ENCODE assay signal across 16 mouse cellular contexts in the genomic region with DNA sequence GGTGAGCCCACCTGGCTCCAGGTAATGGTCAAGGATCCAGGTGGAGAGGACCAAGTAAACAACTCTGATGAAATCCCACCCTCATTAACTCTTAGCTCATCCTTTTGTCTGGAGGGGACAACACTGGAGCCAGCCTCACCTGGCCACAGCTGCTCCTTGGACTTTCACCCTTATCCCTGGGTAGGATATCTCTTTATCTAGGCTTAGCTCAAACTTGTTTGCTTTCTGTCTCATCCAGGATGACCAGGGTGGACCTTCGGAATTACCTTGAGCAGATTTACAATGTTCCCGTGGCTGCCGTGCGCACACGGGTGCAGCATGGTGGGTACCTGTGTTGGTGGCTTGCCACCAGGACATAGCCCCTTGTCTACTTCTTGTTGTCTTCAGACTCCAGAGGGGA. TPM values are rescaled to one million over a fixed set of nuclear protein-coding genes. Genes with fewer than 3 reads are reported as not detected.
A peak's percentile ranks its signal among the peaks of the same experiment; 100 is the strongest.
DNase-seq lines count a peak whose midpoint lies in the region; ATAC-seq and TF ChIP-seq lines count a peak whose summit lies in the region.
"Had no signal": no experiment of that assay in that cellular context is flagged by ENCODE, and none has a peak within 500 bp of the region (broad histone marks: within the 10 kb centered on the region; RNA-seq: fewer than 3 reads in every experiment).

No protein-coding gene starts in this region.

- peak overlapping the region; percentile 95 for H3K27ac ChIP-seq in heart, postnatal 0 days (ENCODE audit: low read depth)
- H3K27ac ChIP-seq in embryonic facial prominence, embryonic 12.5 days = peak overlapping the region; percentile 90
- H3K27ac ChIP-seq in intestine, embryonic 14.5 days (ENCODE audit: low read depth) = peak overlapping the region; percentile 96
- H3K27ac ChIP-seq in liver, embryonic 13.5 days = peak overlapping the region; percentile 88
- H3K27ac ChIP-seq: hindbrain, embryonic 15.5 days; midbrain, embryonic 15.5 days; neural tube, embryonic 12.5 days had no signal

- no peaks in the 10 kb centered on the region for H3K27me3 ChIP-seq in heart, postnatal 0 days (ENCODE audit: control insufficient read depth, insufficient read depth, low read length)
- no peaks in the 10 kb centered on the region for H3K27me3 ChIP-seq in embryonic facial prominence, embryonic 12.5 days
- H3K27me3 ChIP-seq in intestine, embryonic 14.5 days (replicated peaks; ENCODE audit: control insufficient read depth, insufficient read depth, low read length) = no peaks in the 10 kb centered on the region
- H3K27me3 ChIP-seq in liver, embryonic 13.5 days = peaks cover 15% of the 10 kb centered on the region
- H3K27me3 ChIP-seq: hindbrain, embryonic 15.5 days; neural tube, embryonic 12.5 days had no signal

- no peak overlapping the region for H3K9ac ChIP-seq in heart, postnatal 0 days (replicated peaks; ENCODE audit: low read depth, low read length)
- H3K9ac ChIP-seq in embryonic facial prominence, embryonic 12.5 days = no peak overlapping the region
- peak overlapping the region; percentile 22; the same call in 1 of the 2 replicates for H3K9ac ChIP-seq in intestine, embryonic 14.5 days (ENCODE audit: low read length)
- H3K9ac ChIP-seq in liver, embryonic 13.5 days = peak overlapping the region; percentile 26
- H3K9ac ChIP-seq: hindbrain, embryonic 15.5 days; midbrain, embryonic 15.5 days; neural tube, embryonic 12.5 days had no signal

- peaks cover 13% of the 10 kb centered on the region for H3K36me3 ChIP-seq in heart, postnatal 0 days (replicated peaks; ENCODE audit: control insufficient read depth, insufficient read depth, low read length)
- H3K36me3 ChIP-seq in embryonic facial prominence, embryonic 12.5 days = peaks cover 5% of the 10 kb centered on the region; the same call in 1 of the 2 replicates
- peaks cover 8% of the 10 kb centered on the region; the same call in 1 of the 2 replicates for H3K36me3 ChIP-seq in intestine, embryonic 14.5 days (ENCODE audit: control insufficient read depth, insufficient read depth, low read length)
- peaks cover 35% of the 10 kb centered on the region for H3K36me3 ChIP-seq in liver, embryonic 13.5 days
- H3K36me3 ChIP-seq: midbrain, embryonic 15.5 days had no signal

- no peak for TF ChIP-seq CTCF in heart, postnatal 0 days (IDR thresholded peaks at IDR 0.05; ENCODE audit: low read depth)

- ATAC-seq in heart, postnatal 0 days (ENCODE audit: insufficient read depth, low read depth) = no peak
- ATAC-seq in embryonic facial prominence, embryonic 12.5 days (ENCODE audit: insufficient number of reproducible peaks, insufficient read depth, low FRiP score, low TSS enrichment) = no peak
- ATAC-seq in intestine, embryonic 14.5 days (replicated peaks; ENCODE audit: low FRiP score, low TSS enrichment, low read depth) = no peak
- no peak for ATAC-seq in liver, embryonic 13.5 days (ENCODE audit: low read depth)
- ATAC-seq in monocyte, adult 5-6 weeks (replicated peaks; ENCODE audit: insufficient number of reproducible peaks, low FRiP score, low TSS enrichment, poor library complexity, severe bottlenecking) = no peak
- ATAC-seq: CD4-positive, CD25-positive, alpha-beta regulatory T cell, adult 4 months; midbrain, embryonic 15.5 days had no signal

- no peak overlapping the region for H3K4me3 ChIP-seq in heart, postnatal 0 days (ENCODE audit: low read depth, low read length)
- no peak overlapping the region for H3K4me3 ChIP-seq in embryonic facial prominence, embryonic 12.5 days
- no peak overlapping the region for H3K4me3 ChIP-seq in intestine, embryonic 14.5 days (ENCODE audit: low read depth, low read length)
- H3K4me3 ChIP-seq in liver, embryonic 13.5 days (replicated peaks) = no peak overlapping the region
- H3K4me3 ChIP-seq: hindbrain, embryonic 15.5 days; midbrain, embryonic 15.5 days; neural tube, embryonic 12.5 days had no signal

- no peak for TF ChIP-seq EP300 in heart, postnatal 0 days (IDR thresholded peaks at IDR 0.05; ENCODE audit: low read depth)

- H3K4me2 ChIP-seq in heart, postnatal 0 days (ENCODE audit: low read depth, low read length) = no peak overlapping the region
- no peak overlapping the region for H3K4me2 ChIP-seq in embryonic facial prominence, embryonic 12.5 days (replicated peaks)
- H3K4me2 ChIP-seq in intestine, embryonic 14.5 days (ENCODE audit: low read length) = no peak overlapping the region
- H3K4me2 ChIP-seq in liver, embryonic 13.5 days = no peak overlapping the region
- H3K4me2 ChIP-seq: hindbrain, embryonic 15.5 days; midbrain, embryonic 15.5 days; neural tube, embryonic 12.5 days had no signal

- H3K9me3 ChIP-seq in heart, postnatal 0 days (replicated peaks; ENCODE audit: control insufficient read depth, low read length) = no peaks in the 10 kb centered on the region
- no peaks in the 10 kb centered on the region for H3K9me3 ChIP-seq in embryonic facial prominence, embryonic 12.5 days
- no peaks in the 10 kb centered on the region for H3K9me3 ChIP-seq in intestine, embryonic 14.5 days (ENCODE audit: control insufficient read depth, low read length)
- H3K9me3 ChIP-seq in liver, embryonic 13.5 days (replicated peaks) = no peaks in the 10 kb centered on the region
- H3K9me3 ChIP-seq: hindbrain, embryonic 15.5 days; midbrain, embryonic 15.5 days; neural tube, embryonic 12.5 days had no signal

- DNase-seq in heart, postnatal 0 days (ENCODE audit: low spot score) = no peak
- DNase-seq in heart, postnatal 14 days = no peak
- DNase-seq in intestine, embryonic 14.5 days (ENCODE audit: low spot score) = no peak
- no peak for DNase-seq in liver, embryonic 13.5 days
- DNase-seq in spleen, postnatal 36 days (ENCODE audit: low spot score in 2 of 2) = no peak
- DNase-seq in adrenal gland, adult (ENCODE audit: inconsistent age in 2 of 2, low spot score in 1 of 2) = no peak
- DNase-seq: gastrocnemius, postnatal 25 days; kidney, postnatal 14 days; lung, postnatal 10 days; thymus, adult 18-20 months had no signal

- H3K4me1 ChIP-seq in heart, postnatal 0 days (ENCODE audit: control insufficient read depth, insufficient read depth) = peaks cover 15% of the 10 kb centered on the region
- H3K4me1 ChIP-seq in embryonic facial prominence, embryonic 12.5 days = peaks cover 72% of the 10 kb centered on the region
- H3K4me1 ChIP-seq in intestine, embryonic 14.5 days (replicated peaks; ENCODE audit: control insufficient read depth, insufficient read depth, low read length) = peaks cover 63% of the 10 kb centered on the region
- peaks cover 78% of the 10 kb centered on the region for H3K4me1 ChIP-seq in liver, embryonic 13.5 days (replicated peaks)

- intact Hi-C loops in heart, postnatal 14 days (cut with DNase I) = loop anchor here (5.0 kb wide), 2 partner anchors 94 to 136 kb away; a partner anchor contains a TSS

- WGBS in heart, postnatal 0 days = 96% methylated on average over 5 of the region's 5 CpGs
- WGBS in embryonic facial prominence, embryonic 12.5 days = 94% methylated on average over 5 of the region's 5 CpGs
- 72% methylated on average over 5 of the region's 5 CpGs for WGBS in intestine, embryonic 14.5 days
- WGBS in liver, embryonic 13.5 days (ENCODE audit: insufficient replicate concordance) = 77% methylated on average over 5 of the region's 5 CpGs

RNA-seq across cellular contexts. Expression of a gene that starts 3.3 kb away (rescaled TPM):
- 87.2 and 90.9 TPM in 2 replicates for total RNA-seq in heart, postnatal 0 days (2014; rRNA removed; ENCODE audit: low replicate concordance)
- 14.9 TPM in 2 replicates for polyA plus RNA-seq in heart, postnatal 0 days (2015; fragmentation: Nextera tagmentation; extraction: Ambion mirVana)
- 1 to 10 TPM; 2.7 to 7.4 TPM for total RNA-seq in heart, postnatal 14 days (2021)
- polyA plus RNA-seq in embryonic facial prominence, embryonic 12.5 days (2016; fragmentation: Nextera tagmentation; extraction: Ambion mirVana) = 19.8 and 32.6 TPM in 2 replicates
- polyA plus RNA-seq in intestine, embryonic 14.5 days (2014; fragmentation: Nextera tagmentation; extraction: Ambion mirVana) = 36.1 and 45.8 TPM in 2 replicates
- 11.3 and 12.2 TPM in 2 replicates for polyA plus RNA-seq in liver, embryonic 13.5 days (2015; fragmentation: Nextera tagmentation; extraction: Ambion mirVana)
- total RNA-seq in monocyte, adult 5-6 weeks (2017) = 9.7 to 34.1 TPM (median 22.6 TPM) in 3 replicates

RNA-seq across cellular contexts. Expression of a gene that starts 37.2 kb away (rescaled TPM):
- 0.73 and 11.0 TPM in 2 replicates for total RNA-seq in heart, postnatal 0 days (2014; rRNA removed; ENCODE audit: low replicate concordance)
- polyA plus RNA-seq in heart, postnatal 0 days (2015; fragmentation: Nextera tagmentation; extraction: Ambion mirVana) = 2.5 and 3.2 TPM in 2 replicates
- 1 to 10 TPM; 1.2 to 1.4 TPM for total RNA-seq in heart, postnatal 14 days (2021)
- polyA plus RNA-seq in embryonic facial prominence, embryonic 12.5 days (2016; fragmentation: Nextera tagmentation; extraction: Ambion mirVana) = 4.6 and 6.9 TPM in 2 replicates
- 1.5 and 2.4 TPM in 2 replicates for polyA plus RNA-seq in intestine, embryonic 14.5 days (2014; fragmentation: Nextera tagmentation; extraction: Ambion mirVana)
- 1.6 and 2.6 TPM in 2 replicates for polyA plus RNA-seq in liver, embryonic 13.5 days (2015; fragmentation: Nextera tagmentation; extraction: Ambion mirVana)
- 13.6 to 16.7 TPM (median 15.5 TPM) in 3 replicates for total RNA-seq in monocyte, adult 5-6 weeks (2017)

Comparison
In these comparisons a context has a peak if more than half of its experiments do, and no peak if none do; other contexts are left out.
1. H3K9ac ChIP-seq: peak in intestine, embryonic 14.5 days (single experiment) and liver, embryonic 13.5 days (single experiment); none in heart, postnatal 0 days (single experiment) and embryonic facial prominence, embryonic 12.5 days (single experiment).
2. Peak in every context shown above with its lines, with median percentiles within 50 percentile points of each other: H3K27ac ChIP-seq.